Mouse (Mus musculus): ENCODE data around the gene Cd244a. TPM values are rescaled to one million over a fixed set of nuclear protein-coding genes. Genes with fewer than 3 reads are reported as not detected.

The Cd244a gene
- polyA plus RNA-seq, 1 experiment = not detected

DNA sequence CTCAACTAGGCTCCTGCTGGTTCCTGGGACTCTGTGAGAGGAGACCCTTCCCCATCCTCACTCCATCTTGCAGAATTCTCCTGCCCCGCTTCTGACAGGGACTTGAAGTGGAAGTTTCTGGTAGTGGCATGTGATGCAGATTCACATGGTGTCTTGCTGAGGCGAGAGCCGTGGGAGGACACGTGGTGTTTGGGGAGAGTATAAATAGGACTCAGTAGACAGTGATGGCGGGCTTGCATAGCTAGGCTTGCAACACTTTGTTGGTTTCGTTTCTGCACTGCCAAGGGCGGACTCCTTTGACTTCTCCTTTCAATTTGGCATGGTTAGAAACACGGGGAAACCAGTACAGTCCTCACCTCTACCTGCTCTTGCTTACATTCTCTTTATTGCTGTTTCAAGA, 60.0 kb downstream of the Cd244a start:
- Histone ChIP-seq H3K4me3 (ENCODE audit: insufficient read depth, low read depth, low read length) (no peak overlapping the region), H3K27ac (replicated peaks; ENCODE audit: low read depth, low read length) (0 out of 2 replicates have a peak overlapping the region, but pooled peaks have one; percentile 13), H3K4me1 (ENCODE audit: control insufficient read depth, insufficient read depth, insufficient read length, low read length) (no peaks in the 10 kb centered on the region)

DNA sequence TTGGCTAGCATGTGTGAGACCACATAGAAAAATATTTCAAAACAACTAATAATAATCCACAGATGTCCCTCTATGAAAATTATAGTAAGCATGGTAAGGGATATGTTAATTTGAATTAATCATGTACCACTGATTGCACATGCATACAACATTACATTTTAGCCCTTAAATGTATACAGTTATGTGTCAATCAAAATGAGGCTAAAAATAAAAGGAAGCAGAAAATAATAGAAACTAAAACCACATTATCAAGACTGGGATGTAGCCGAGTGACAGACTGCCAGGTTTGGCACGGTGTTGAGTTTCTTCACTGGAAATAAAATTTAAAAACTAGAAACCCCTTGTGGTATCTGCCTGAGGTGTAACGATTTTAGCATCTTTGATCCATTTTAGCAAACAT, 60.7 kb downstream of the Cd244a start:
- Histone ChIP-seq H3K4me1 (ENCODE audit: control insufficient read depth, insufficient read depth, insufficient read length, low read length) (no peaks in the 10 kb centered on the region), H3K4me3 (ENCODE audit: insufficient read depth, low read depth, low read length) (no peak overlapping the region), H3K27ac (replicated peaks; ENCODE audit: low read depth, low read length) (no peak overlapping the region)

DNA sequence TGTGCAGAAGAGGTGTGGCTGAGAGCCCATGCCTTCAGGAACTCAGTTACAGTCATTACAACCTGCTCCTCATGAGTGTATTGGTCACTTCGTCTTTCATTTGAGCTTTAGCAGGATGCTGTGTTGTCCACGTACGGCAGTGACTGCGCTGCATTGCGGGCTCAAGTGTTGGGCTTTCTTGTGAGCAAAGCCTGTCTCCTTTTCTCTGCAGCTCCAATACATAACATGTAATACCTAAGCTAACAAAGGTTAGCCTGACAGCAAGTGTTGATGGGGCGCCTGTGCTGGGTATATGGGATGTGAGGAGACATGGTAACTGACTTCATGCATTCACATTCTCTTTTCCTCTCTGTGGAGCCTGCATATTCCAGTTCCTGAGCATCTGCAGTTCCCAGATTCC, 61.1 kb downstream of the Cd244a start:
- H3K4me1 ChIP-seq (ENCODE audit: control insufficient read depth, insufficient read depth, insufficient read length, low read length) = no peaks in the 10 kb centered on the region
- no peak overlapping the region for H3K27ac ChIP-seq (replicated peaks; ENCODE audit: low read depth, low read length)
- H3K4me3 ChIP-seq (ENCODE audit: insufficient read depth, low read depth, low read length) = no peak overlapping the region

DNA sequence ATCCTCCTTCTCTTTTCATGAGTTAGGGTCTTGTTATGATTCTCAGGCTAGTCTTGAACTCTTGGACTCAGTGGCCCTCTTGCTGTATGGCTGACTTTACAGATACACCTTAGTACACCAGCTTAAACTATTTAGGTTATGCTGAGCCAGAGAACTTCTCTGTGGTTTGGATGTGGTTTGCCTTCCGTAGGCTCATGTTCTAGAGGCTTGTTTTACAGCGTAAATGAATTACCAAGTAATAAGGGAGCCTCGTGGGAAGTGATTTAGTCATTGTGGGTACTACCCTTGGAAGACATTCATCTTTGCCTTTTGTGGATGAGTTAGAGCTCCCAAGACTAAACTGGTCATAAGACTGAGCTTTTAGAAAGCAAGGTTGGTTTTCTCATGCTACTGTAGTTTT, 68.8 kb downstream of the Cd244a start:
- no peak overlapping the region for H3K27ac ChIP-seq (replicated peaks; ENCODE audit: low read depth, low read length)
- no peak overlapping the region for H3K4me3 ChIP-seq (ENCODE audit: insufficient read depth, low read depth, low read length)
- H3K4me1 ChIP-seq (ENCODE audit: control insufficient read depth, insufficient read depth, insufficient read length, low read length) = no peaks in the 10 kb centered on the region

DNA sequence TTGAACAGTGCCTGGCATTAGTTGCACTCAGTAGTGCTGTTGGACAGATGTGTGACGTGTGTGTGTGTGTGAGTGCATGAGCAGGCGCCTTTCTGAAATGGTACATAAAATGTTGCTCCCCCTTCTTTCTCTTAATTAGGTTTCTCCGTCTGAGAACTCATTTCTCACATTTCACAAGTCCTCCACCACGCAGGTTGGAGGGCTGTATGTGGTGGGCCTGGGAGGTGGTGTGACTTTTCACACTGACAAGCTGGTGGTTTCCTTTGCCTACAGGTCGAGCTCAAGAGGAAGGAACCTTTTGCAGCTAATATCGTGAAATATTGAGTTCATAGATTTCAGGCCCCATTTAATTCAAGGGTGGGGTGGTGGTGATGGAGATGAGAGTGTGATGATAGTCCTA, 70.2 kb downstream of the Cd244a start:
- Histone ChIP-seq H3K4me1 (ENCODE audit: control insufficient read depth, insufficient read depth, insufficient read length, low read length) (no peaks in the 10 kb centered on the region), H3K4me3 (ENCODE audit: insufficient read depth, low read depth, low read length) (no peak overlapping the region), H3K27ac (replicated peaks; ENCODE audit: low read depth, low read length) (no peak overlapping the region)

DNA sequence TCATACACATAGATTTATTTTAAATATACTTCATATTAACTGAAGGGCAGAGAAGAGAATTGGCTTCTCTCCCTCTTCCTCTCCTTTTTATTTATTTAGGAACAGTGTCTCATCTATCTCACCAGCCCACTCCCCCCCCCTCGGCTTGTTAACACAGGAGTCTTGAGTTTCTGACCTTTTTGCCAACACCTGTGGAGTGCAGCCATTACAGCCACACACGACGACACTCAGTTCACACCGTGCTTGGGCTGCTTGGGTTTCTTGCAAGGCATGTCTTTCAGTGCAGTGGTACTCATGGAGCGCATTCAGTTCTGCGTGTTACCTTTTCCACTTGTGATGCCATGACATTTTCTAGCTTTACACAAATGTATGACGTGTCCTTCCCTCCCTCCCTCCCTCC, 71.0 kb downstream of the Cd244a start:
- no peak overlapping the region for H3K4me3 ChIP-seq (ENCODE audit: insufficient read depth, low read depth, low read length)
- no peaks in the 10 kb centered on the region for H3K4me1 ChIP-seq (ENCODE audit: control insufficient read depth, insufficient read depth, insufficient read length, low read length)
- no peak overlapping the region for H3K27ac ChIP-seq (replicated peaks; ENCODE audit: low read depth, low read length)

DNA sequence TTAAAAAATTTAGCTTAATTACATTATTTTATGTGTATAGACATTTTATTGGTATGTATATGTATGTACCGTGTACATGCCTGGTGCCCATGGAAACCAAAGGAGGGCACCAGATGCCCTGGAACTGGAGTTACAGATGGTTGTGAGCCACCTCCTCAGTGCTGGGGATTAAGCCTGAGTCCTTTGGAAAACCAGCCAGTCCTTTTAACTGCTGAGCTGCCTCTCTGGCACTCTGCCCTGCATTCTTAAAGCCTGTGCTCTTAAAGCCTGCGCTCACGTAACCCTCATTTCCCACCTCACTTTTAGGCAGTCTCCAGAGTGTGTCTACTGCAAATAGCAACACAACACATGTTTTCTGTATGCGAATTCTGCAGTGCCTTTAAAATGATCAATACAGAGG, 71.9 kb downstream of the Cd244a start:
- H3K4me3 ChIP-seq (ENCODE audit: insufficient read depth, low read depth, low read length) = no peak overlapping the region
- H3K4me1 ChIP-seq (ENCODE audit: control insufficient read depth, insufficient read depth, insufficient read length, low read length) = no peaks in the 10 kb centered on the region
- 0 out of 2 replicates have a peak overlapping the region, but pooled peaks have one; percentile 0 for H3K27ac ChIP-seq (replicated peaks; ENCODE audit: low read depth, low read length)

DNA sequence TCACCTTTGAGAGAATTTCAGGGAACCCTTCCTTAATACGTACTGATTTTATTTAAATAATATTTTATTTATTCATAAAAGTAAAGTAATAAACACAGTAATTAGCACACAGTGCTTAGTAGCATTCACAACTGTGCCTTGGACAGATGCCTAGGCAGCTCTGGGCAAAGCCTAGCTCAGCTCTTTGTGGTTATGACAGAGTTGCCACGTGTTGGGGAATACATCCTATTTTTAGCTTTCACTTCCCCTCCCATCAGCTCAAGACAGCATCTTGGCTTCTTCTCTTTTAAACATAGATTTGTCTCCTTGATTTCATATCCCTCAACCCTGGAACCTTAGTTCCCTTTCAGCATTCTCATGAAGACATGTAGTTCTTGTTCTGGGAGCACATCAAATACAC, 72.5 kb downstream of the Cd244a start:
- Histone ChIP-seq H3K4me3 (ENCODE audit: insufficient read depth, low read depth, low read length) (no peak overlapping the region), H3K4me1 (ENCODE audit: control insufficient read depth, insufficient read depth, insufficient read length, low read length) (no peaks in the 10 kb centered on the region), H3K27ac (replicated peaks; ENCODE audit: low read depth, low read length) (no peak overlapping the region)

DNA sequence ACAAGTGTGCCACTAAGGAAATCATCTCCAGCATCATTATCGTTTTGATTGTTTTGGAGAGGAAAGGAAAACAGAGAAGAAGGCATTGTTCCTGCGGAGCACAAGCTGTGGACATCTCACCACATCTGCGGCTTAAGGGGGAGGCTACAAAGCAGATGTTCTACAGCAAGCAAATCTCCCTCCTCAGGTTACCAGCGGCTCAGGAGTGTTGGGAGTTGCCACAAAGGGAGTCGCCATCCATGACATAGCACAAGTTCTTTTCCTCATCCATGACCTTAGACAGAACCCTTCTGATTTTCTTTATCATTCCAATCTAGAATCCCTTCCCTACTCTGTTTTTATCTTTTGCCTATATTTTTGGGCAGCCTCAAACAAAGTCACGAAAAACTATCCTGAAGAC, 76.7 kb downstream of the Cd244a start:
- Histone ChIP-seq H3K4me1 (ENCODE audit: control insufficient read depth, insufficient read depth, insufficient read length, low read length) (no peaks in the 10 kb centered on the region), H3K4me3 (ENCODE audit: insufficient read depth, low read depth, low read length) (no peak overlapping the region), H3K27ac (replicated peaks; ENCODE audit: low read depth, low read length) (no peak overlapping the region)

DNA sequence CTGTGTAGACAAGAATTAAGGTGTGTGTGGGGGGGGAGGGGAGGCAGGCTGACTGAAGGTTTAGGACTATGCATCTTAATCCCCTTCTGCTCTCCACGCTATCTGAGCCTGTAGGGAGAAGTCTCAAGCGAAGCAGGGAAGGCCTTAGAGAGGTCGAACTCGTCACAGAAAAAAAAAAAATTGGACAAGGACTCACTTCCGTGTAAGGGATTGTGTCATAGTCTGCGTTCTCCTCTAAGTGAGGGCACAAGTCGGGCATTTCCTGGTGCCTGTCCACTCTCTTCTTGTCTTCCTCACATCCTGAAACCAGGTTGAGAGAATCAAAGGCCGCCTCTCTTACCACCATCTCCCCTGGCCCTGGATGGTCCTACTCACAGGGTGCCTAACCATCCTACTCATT, 78.1 kb downstream of the Cd244a start:
- Histone ChIP-seq H3K27ac (replicated peaks; ENCODE audit: low read depth, low read length) (no peak overlapping the region), H3K4me3 (ENCODE audit: insufficient read depth, low read depth, low read length) (no peak overlapping the region), H3K4me1 (ENCODE audit: control insufficient read depth, insufficient read depth, insufficient read length, low read length) (no peaks in the 10 kb centered on the region)

DNA sequence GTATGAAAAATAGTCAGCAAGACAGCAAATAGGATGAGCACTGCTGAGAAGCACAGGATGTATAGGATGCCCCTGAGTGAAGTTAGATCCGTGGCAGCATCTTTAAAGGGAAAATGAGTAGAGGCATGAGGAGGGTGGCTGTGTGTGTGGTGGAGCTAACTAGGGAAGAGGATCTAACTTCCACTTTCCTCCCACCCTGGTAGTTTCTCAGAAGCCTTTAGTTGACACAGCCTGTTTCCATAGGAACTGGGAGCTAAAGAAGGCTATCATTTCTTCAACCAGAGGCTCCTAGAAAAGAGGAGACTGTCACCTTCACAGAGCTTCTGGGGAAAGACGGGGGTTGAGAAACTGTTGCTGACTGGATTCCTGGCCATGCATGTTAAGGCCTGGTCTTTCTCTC, 79.7 kb downstream of the Cd244a start:
- H3K4me1 ChIP-seq (ENCODE audit: control insufficient read depth, insufficient read depth, insufficient read length, low read length) = no peaks in the 10 kb centered on the region
- H3K27ac ChIP-seq (replicated peaks; ENCODE audit: low read depth, low read length) = no peak overlapping the region
- no peak overlapping the region for H3K4me3 ChIP-seq (ENCODE audit: insufficient read depth, low read depth, low read length)

DNA sequence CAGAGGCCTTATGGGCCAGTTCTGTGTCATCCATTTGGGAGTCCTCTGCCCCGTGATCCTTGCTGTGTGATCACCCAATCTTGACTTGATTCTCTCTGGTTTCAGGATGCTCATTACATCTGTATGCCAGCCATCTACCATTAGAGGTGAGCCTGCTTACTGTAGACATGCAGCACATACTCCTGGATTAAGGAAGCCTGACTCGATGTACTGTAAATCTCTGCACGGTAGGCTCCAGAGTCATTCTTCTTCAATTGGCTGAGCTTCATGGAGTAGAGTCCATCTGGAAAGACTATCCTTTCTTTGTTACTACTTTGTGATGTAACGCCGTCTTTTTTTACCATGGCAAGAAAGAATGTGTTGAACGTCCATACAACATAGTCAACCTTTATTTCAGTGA, 81.8 kb downstream of the Cd244a start:
- Histone ChIP-seq H3K4me1 (ENCODE audit: control insufficient read depth, insufficient read depth, insufficient read length, low read length) (no peaks in the 10 kb centered on the region), H3K4me3 (ENCODE audit: insufficient read depth, low read depth, low read length) (no peak overlapping the region), H3K27ac (replicated peaks; ENCODE audit: low read depth, low read length) (no peak overlapping the region)

DNA sequence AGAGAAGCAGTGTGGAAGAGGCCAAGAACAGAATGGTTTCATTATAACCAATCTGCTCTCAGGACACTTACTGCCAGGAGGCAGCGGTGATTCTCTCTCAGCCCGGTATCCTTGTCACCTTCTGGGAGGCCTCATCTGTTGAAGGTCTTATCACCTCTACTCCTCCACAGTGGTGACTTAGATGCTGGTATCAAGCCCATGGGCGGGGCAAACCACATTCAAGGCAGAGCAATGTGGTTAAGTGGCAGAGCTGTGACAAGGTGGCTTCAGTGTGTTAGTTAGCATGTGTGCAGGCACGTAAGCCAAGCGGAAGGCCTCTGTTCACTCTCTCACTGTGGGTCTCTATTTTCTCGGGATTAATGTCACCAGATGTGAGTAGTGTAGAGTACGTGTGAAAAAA, 84.6 kb downstream of the Cd244a start:
- H3K4me3 ChIP-seq (ENCODE audit: insufficient read depth, low read depth, low read length) = no peak overlapping the region
- H3K27ac ChIP-seq (replicated peaks; ENCODE audit: low read depth, low read length) = no peak overlapping the region
- H3K4me1 ChIP-seq (ENCODE audit: control insufficient read depth, insufficient read depth, insufficient read length, low read length) = no peaks in the 10 kb centered on the region

DNA sequence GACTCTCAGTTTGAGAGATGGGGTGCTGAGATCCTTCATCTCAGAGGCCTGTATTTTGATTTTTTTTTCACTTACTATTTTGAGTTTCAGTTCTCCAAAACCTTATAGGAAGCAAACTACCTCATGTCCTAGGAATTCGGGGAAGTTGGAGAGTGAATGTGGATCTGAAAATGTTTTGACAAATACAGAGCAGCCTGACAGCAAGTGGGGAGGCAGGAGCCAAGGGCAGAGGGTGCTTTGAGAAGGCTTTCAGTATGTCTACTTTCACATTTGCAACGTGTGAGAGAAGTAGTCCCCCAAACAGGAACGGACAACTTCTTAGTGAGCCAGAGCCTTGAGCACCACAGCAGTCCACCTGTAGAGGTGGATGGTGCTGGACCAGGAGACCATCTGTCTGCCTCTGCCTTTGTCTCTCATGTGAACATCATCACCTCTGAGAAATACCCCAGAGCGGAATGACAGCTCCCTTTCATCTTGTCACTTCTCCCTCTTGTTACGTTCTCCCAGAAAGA, 87.5 kb downstream of the Cd244a start:
- 0 out of 2 replicates have a peak overlapping the region, but pooled peaks have one; percentile 0 for H3K4me3 ChIP-seq (ENCODE audit: insufficient read depth, low read depth, low read length)
- H3K27ac ChIP-seq (replicated peaks; ENCODE audit: low read depth, low read length) = peak overlapping the region; percentile 46
- H3K4me1 ChIP-seq (ENCODE audit: control insufficient read depth, insufficient read depth, insufficient read length, low read length) = no peaks in the 10 kb centered on the region

DNA sequence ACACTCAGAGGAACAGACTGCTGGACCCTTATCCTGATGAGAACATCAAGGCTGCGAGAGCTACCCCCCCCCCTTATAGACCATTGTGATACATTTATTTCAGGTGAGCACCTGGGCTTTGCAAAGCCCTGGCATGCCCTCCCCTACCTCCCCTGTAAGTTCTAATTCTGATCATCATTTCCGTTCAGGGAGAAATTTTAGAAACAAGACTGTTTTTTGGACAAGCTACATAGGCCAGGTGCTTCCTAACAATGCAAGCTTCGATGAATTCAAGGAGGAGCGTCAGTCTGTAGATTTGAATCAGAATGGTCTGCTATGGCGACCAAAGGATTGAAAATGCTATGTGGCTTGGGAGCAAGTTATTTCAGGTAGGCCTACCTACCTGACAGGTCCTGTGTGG, 88.7 kb downstream of the Cd244a start:
- H3K4me1 ChIP-seq (ENCODE audit: control insufficient read depth, insufficient read depth, insufficient read length, low read length) = no peaks in the 10 kb centered on the region
- H3K4me3 ChIP-seq (ENCODE audit: insufficient read depth, low read depth, low read length) = peak overlapping the region; percentile 7; the same call in 1 of the 2 replicates
- H3K27ac ChIP-seq (replicated peaks; ENCODE audit: low read depth, low read length) = no peak overlapping the region

DNA sequence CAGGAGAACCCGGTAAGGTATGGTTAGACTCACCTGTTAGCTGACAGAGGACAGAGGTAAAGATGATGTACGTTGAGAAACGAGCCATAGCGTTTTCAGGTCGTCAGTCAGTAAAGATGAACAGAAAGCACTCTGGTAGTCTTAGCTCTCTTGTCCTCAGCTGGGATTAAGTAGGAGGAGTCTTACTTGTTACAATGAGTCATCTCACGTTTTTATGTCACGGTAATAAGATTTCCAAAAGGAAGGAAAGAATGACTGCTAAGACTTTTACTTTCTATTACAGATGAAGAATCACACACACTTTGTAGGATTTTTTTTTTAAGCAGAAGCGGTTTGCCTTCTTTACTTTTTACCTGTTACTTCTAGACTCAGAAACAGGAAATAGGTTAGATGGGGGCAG, 89.8 kb downstream of the Cd244a start:
- Histone ChIP-seq H3K27ac (replicated peaks; ENCODE audit: low read depth, low read length) (no peak overlapping the region), H3K4me1 (ENCODE audit: control insufficient read depth, insufficient read depth, insufficient read length, low read length) (no peaks in the 10 kb centered on the region), H3K4me3 (ENCODE audit: insufficient read depth, low read depth, low read length) (peak overlapping the region; percentile 14; the same call in 1 of the 2 replicates)

DNA sequence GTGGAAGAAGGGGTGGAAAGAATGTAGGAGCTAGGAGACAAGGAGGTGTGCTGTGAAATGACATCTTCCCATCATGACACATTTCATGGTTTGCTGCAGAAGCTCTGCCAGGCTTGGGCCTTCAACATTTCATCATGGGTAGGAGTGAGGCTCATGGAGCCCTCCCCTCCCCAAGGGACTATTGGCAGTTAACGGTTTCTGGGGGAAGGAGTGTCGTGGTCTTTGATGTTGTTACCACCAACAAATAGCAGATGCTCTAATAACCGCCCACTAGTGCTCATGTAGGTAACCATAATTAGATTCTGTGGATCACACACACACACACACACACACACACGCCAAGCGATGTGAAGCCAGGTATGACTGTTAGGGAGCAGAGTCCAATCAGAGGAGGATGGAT, 93.7 kb downstream of the Cd244a start, which contains the start of gene Slamf7:
Gene Slamf7, minus strand, starts transcription at position 302 of the 400 bp plus-strand sequence.
- H3K4me3 ChIP-seq (ENCODE audit: insufficient read depth, low read depth, low read length) = no peak within 1 kb of the TSS

More for the DNA sequence above, 93.7 kb downstream of the Cd244a start, which contains the start of gene Slamf7:
- Histone ChIP-seq H3K27ac (replicated peaks; ENCODE audit: low read depth, low read length) (no peak within 1 kb of the TSS), H3K4me1 (ENCODE audit: control insufficient read depth, insufficient read depth, insufficient read length, low read length) (no peaks in the 10 kb centered on the region)

Data from brown adipose tissue, adult 24 weeks (tissue).